Mouse (Mus musculus) neural tube, embryonic 13.5 days (tissue): ENCODE results near the gene Pus3. TPM values are rescaled to one million over a fixed set of nuclear protein-coding genes. Genes with fewer than 3 reads are reported as not detected.

Experiments
- ATAC-seq: fragments of 200-750 bp; cut with Nextera tagmentation; 2 replicates; pipeline ENCODE4 v1.8.0; 2017; ENCODE audit warnings: low read depth, mild to moderate bottlenecking, moderate TSS enrichment, moderate library complexity
- H3K27ac ChIP-seq: fragments of 300-500 bp; sonication (generic); replicated peaks from 2 replicates; pipeline ENCODE4 v1.5.1; 2015; ENCODE audit warnings: moderate library complexity, mild to moderate bottlenecking, inconsistent platforms
- H3K27me3 ChIP-seq: fragments of 300-500 bp; sonication (generic); 2 replicates; pipeline ENCODE4 v1.6.1; 2015; ENCODE audit warnings: mild to moderate bottlenecking, inconsistent platforms
- H3K36me3 ChIP-seq: fragments of 300-500 bp; sonication (generic); 2 replicates; pipeline ENCODE4 v1.6.1; 2015; ENCODE audit warnings: mild to moderate bottlenecking, inconsistent platforms
- H3K4me1 ChIP-seq: fragments of 300-500 bp; sonication (generic); replicated peaks from 2 replicates; pipeline ENCODE4 v1.6.1; 2015; ENCODE audit warnings: inconsistent platforms
- H3K4me2 ChIP-seq: fragments of 300-500 bp; sonication (generic); 2 replicates; pipeline ENCODE4 v1.6.1; 2015; ENCODE audit warnings: inconsistent platforms, mild to moderate bottlenecking, moderate library complexity
- H3K4me3 ChIP-seq: fragments of 300-500 bp; sonication (generic); 2 replicates; pipeline ENCODE4 v1.5.1; 2015; ENCODE audit warnings: mild to moderate bottlenecking, inconsistent platforms
- H3K9ac ChIP-seq: fragments of 300-500 bp; sonication (generic); 2 replicates; pipeline ENCODE4 v1.6.1; 2015; ENCODE audit warnings: moderate library complexity, mild to moderate bottlenecking, inconsistent platforms
- H3K9me3 ChIP-seq: fragments of 300-500 bp; sonication (generic); 2 replicates; pipeline ENCODE4 v1.6.1; 2016; ENCODE audit warnings: inconsistent platforms
- WGBS: fragments of 180-500 bp; shearing (Covaris S2); methylation state at CpG from one replicate; pipeline ENCODE4 v1.1.7; 2015; 5-methylcytosine and 5-hydroxymethylcytosine counted together
- polyA plus RNA-seq: library from polyadenylated mRNA; unstranded; fragments of >200 nt; fragmentation: Nextera tagmentation; extraction: Ambion mirVana; gene quantifications from 2 replicates; pipeline ENCODE4 v1.2.1, GENCODE M21; 2015

Pus3 gene
- polyA plus RNA-seq, 1 experiment from 2014 or later, result 15.9 TPM

- peak overlapping the region; percentile 73 for H3K27ac ChIP-seq
- ATAC-seq, result no peak
- 20% methylated on average over 1 of the region's 1 CpGs for WGBS
Measured at GRCm38 (mm10) chr9:35529796-35530195, 28.6 kb upstream of the Pus3 start.

GRCm38 (mm10) chr9:35533266-35533665, 25.1 kb upstream of the Pus3 start:
- ATAC-seq, result no peak
- Histone ChIP-seq H3K9ac (no peak overlapping the region), H3K4me1 (peaks cover 8% of the 10 kb centered on the region), H3K4me3 (no peak overlapping the region), H3K27me3 (no peaks in the 10 kb centered on the region), H3K36me3 (no peaks in the 10 kb centered on the region), H3K4me2 (no peak overlapping the region), H3K9me3 (no peaks in the 10 kb centered on the region), H3K27ac (no peak overlapping the region)
- 69% methylated on average over 9 of the region's 9 CpGs for WGBS

More at GRCm38 (mm10) chr9:35529796-35530195, 28.6 kb upstream of the Pus3 start:
- Histone ChIP-seq H3K4me2 (no peak overlapping the region), H3K9me3 (no peaks in the 10 kb centered on the region), H3K27me3 (no peaks in the 10 kb centered on the region), H3K36me3 (no peaks in the 10 kb centered on the region), H3K4me1 (peaks cover 8% of the 10 kb centered on the region), H3K9ac (no peak overlapping the region), H3K4me3 (no peak overlapping the region)

- peak; percentile 92 for ATAC-seq
- Histone ChIP-seq H3K4me3 (no peak overlapping the region), H3K36me3 (peaks cover under 1% of the 10 kb centered on the region; the same call in 1 of the 2 replicates), H3K9me3 (no peaks in the 10 kb centered on the region), H3K27ac (no peak overlapping the region), H3K4me2 (no peak overlapping the region), H3K27me3 (no peaks in the 10 kb centered on the region), H3K4me1 (peaks cover 2% of the 10 kb centered on the region), H3K9ac (no peak overlapping the region)
- 10% methylated on average over 2 of the region's 2 CpGs for WGBS
Measured at GRCm38 (mm10) chr9:35535110-35535509, 23.3 kb upstream of the Pus3 start.

- ATAC-seq, result no peak
- H3K4me2 ChIP-seq, result no peak overlapping the region
- no peaks in the 10 kb centered on the region for H3K9me3 ChIP-seq
- H3K4me1 ChIP-seq, result no peaks in the 10 kb centered on the region
- H3K9ac ChIP-seq, result no peak overlapping the region
- no peak overlapping the region for H3K4me3 ChIP-seq
- peaks cover 8% of the 10 kb centered on the region; the same call in 1 of the 2 replicates for H3K36me3 ChIP-seq
- H3K27me3 ChIP-seq, result no peaks in the 10 kb centered on the region
- no peak overlapping the region for H3K27ac ChIP-seq
- WGBS, result 82% methylated on average over 4 of the region's 4 CpGs
Measured at GRCm38 (mm10) chr9:35535876-35536275, 22.5 kb upstream of the Pus3 start.

- no peak overlapping the region for H3K4me3 ChIP-seq
- H3K9me3 ChIP-seq, result no peaks in the 10 kb centered on the region
- H3K4me1 ChIP-seq, result no peaks in the 10 kb centered on the region
- WGBS, result 74% methylated on average over 13 of the region's 13 CpGs
- no peak overlapping the region for H3K4me2 ChIP-seq
- ATAC-seq, result no peak
- H3K9ac ChIP-seq, result no peak overlapping the region
- H3K27me3 ChIP-seq, result no peaks in the 10 kb centered on the region
- H3K36me3 ChIP-seq, result peaks cover 27% of the 10 kb centered on the region
- no peak overlapping the region for H3K27ac ChIP-seq
Measured at GRCm38 (mm10) chr9:35539001-35539750, 19.2 kb upstream of the Pus3 start.

GRCm38 (mm10) chr9:35541024-35541423, 17.4 kb upstream of the Pus3 start:
- Histone ChIP-seq H3K4me2 (no peak overlapping the region), H3K27ac (no peak overlapping the region), H3K4me1 (peaks cover 6% of the 10 kb centered on the region), H3K4me3 (no peak overlapping the region), H3K9me3 (no peaks in the 10 kb centered on the region), H3K9ac (no peak overlapping the region), H3K36me3 (peaks cover 45% of the 10 kb centered on the region), H3K27me3 (no peaks in the 10 kb centered on the region)
- 89% methylated on average over 5 of the region's 5 CpGs for WGBS
- ATAC-seq, result peak; percentile 16; the same call in 1 of the 2 replicates

GRCm38 (mm10) chr9:35541488-35541887, 16.9 kb upstream of the Pus3 start:
- H3K27ac ChIP-seq, result no peak overlapping the region
- peaks cover 6% of the 10 kb centered on the region for H3K4me1 ChIP-seq
- ATAC-seq, result peak; percentile 68; the same call in 1 of the 2 replicates
- 10% methylated on average over 6 of the region's 6 CpGs for WGBS
- no peaks in the 10 kb centered on the region for H3K27me3 ChIP-seq
- no peak overlapping the region for H3K4me2 ChIP-seq
- H3K9me3 ChIP-seq, result no peaks in the 10 kb centered on the region
- H3K9ac ChIP-seq, result no peak overlapping the region
- H3K36me3 ChIP-seq, result peaks cover 50% of the 10 kb centered on the region
- no peak overlapping the region for H3K4me3 ChIP-seq

GRCm38 (mm10) chr9:35541941-35542340, 16.5 kb upstream of the Pus3 start:
- Histone ChIP-seq H3K36me3 (peaks cover 54% of the 10 kb centered on the region), H3K27ac (no peak overlapping the region), H3K4me3 (no peak overlapping the region), H3K27me3 (no peaks in the 10 kb centered on the region), H3K9me3 (no peaks in the 10 kb centered on the region), H3K4me2 (no peak overlapping the region), H3K4me1 (peaks cover 6% of the 10 kb centered on the region), H3K9ac (no peak overlapping the region)
- ATAC-seq, result no peak
- whole genome bisulfite sequencing, result 71% methylated on average over 6 of the region's 6 CpGs

- no peak overlapping the region for H3K27ac ChIP-seq
- no peaks in the 10 kb centered on the region for H3K9me3 ChIP-seq
- peaks cover 66% of the 10 kb centered on the region for H3K36me3 ChIP-seq
- no peak overlapping the region for H3K4me2 ChIP-seq
- H3K4me3 ChIP-seq, result no peak overlapping the region
- no peaks in the 10 kb centered on the region for H3K27me3 ChIP-seq
- WGBS, result 76% methylated on average over 14 of the region's 14 CpGs
- no peak overlapping the region for H3K9ac ChIP-seq
- peaks cover 6% of the 10 kb centered on the region for H3K4me1 ChIP-seq
- no peak for ATAC-seq
Measured at GRCm38 (mm10) chr9:35543099-35543860, 15.1 kb upstream of the Pus3 start.

GRCm38 (mm10) chr9:35544666-35545065, 13.7 kb upstream of the Pus3 start:
- no peaks in the 10 kb centered on the region for H3K9me3 ChIP-seq
- WGBS, result 13% methylated on average over 2 of the region's 2 CpGs
- H3K36me3 ChIP-seq, result peaks cover 68% of the 10 kb centered on the region
- peaks cover 6% of the 10 kb centered on the region for H3K4me1 ChIP-seq
- no peaks in the 10 kb centered on the region for H3K27me3 ChIP-seq
- no peak overlapping the region for H3K4me2 ChIP-seq
- no peak overlapping the region for H3K4me3 ChIP-seq
- no peak overlapping the region for H3K27ac ChIP-seq
- ATAC-seq, result no peak
- no peak overlapping the region for H3K9ac ChIP-seq

- peaks cover 6% of the 10 kb centered on the region for H3K4me1 ChIP-seq
- ATAC-seq, result no peak
- no peak overlapping the region for H3K27ac ChIP-seq
- no peak overlapping the region for H3K4me2 ChIP-seq
- WGBS, result 76% methylated on average over 12 of the region's 12 CpGs
- H3K9me3 ChIP-seq, result no peaks in the 10 kb centered on the region
- no peaks in the 10 kb centered on the region for H3K27me3 ChIP-seq
- H3K36me3 ChIP-seq, result peaks cover 66% of the 10 kb centered on the region
- no peak overlapping the region for H3K4me3 ChIP-seq
- H3K9ac ChIP-seq, result no peak overlapping the region
Measured at GRCm38 (mm10) chr9:35545704-35546103, 12.7 kb upstream of the Pus3 start.

GRCm38 (mm10) chr9:35546745-35547144, 11.7 kb upstream of the Pus3 start:
- WGBS, result 86% methylated on average over 9 of the region's 9 CpGs
- peaks cover 68% of the 10 kb centered on the region for H3K36me3 ChIP-seq
- ATAC-seq, result no peak

More at GRCm38 (mm10) chr9:35546745-35547144, 11.7 kb upstream of the Pus3 start:
- peaks cover 6% of the 10 kb centered on the region for H3K4me1 ChIP-seq
- H3K27ac ChIP-seq, result no peak overlapping the region
- H3K9me3 ChIP-seq, result no peaks in the 10 kb centered on the region
- H3K27me3 ChIP-seq, result no peaks in the 10 kb centered on the region
- H3K9ac ChIP-seq, result no peak overlapping the region
- no peak overlapping the region for H3K4me3 ChIP-seq
- no peak overlapping the region for H3K4me2 ChIP-seq
